Mouse (Mus musculus) forebrain, postnatal 0 days (tissue): ENCODE data around the gene Tnfaip1. TPM values are rescaled to one million over a fixed set of nuclear protein-coding genes. Genes with fewer than 3 reads are reported as not detected.

Source experiments
- ATAC-seq: fragments of 200-750 bp; cut with Nextera tagmentation; 2 replicates; pipeline ENCODE4 v1.8.0; 2017; ENCODE audit warnings: mild to moderate bottlenecking, moderate library complexity
- DNase-seq: peaks from one replicate; pipeline ENCODE4 v3.0.0-alpha.2; 2015
- H3K27ac ChIP-seq: fragments of 300-500 bp; sonication (generic); 2 replicates; pipeline ENCODE4 v1.5.1; 2014; ENCODE audit warnings: low read depth, mild to moderate bottlenecking, antibody characterized with exemption, low read length, moderate library complexity, mixed read lengths
- H3K27me3 ChIP-seq: fragments of 300-500 bp; sonication (generic); 2 replicates; pipeline ENCODE4 v1.6.1; 2014; ENCODE audit warnings: mild to moderate bottlenecking, low read length, mixed read lengths; ENCODE audit not compliant: insufficient read depth
- H3K36me3 ChIP-seq: fragments of 300-500 bp; sonication (generic); 2 replicates; pipeline ENCODE4 v1.6.1; 2014; ENCODE audit warnings: mild to moderate bottlenecking, moderate library complexity; ENCODE audit not compliant: insufficient read depth
- H3K4me1 ChIP-seq: fragments of 300-500 bp; sonication (generic); 2 replicates; pipeline ENCODE4 v1.6.1; 2014; ENCODE audit warnings: antibody characterized with exemption; ENCODE audit not compliant: insufficient read depth
- H3K4me2 ChIP-seq: fragments of 300-500 bp; sonication (generic); 2 replicates; pipeline ENCODE4 v1.6.1; 2014; ENCODE audit warnings: low read depth, mild to moderate bottlenecking, moderate library complexity
- H3K4me3 ChIP-seq: fragments of 300-500 bp; sonication (generic); 2 replicates; pipeline ENCODE4 v1.5.1; 2014; ENCODE audit warnings: low read depth, low read length, mixed read lengths
- H3K9ac ChIP-seq: fragments of 300-500 bp; sonication (generic); 2 replicates; pipeline ENCODE4 v1.6.1; 2014; ENCODE audit warnings: mild to moderate bottlenecking
- H3K9me3 ChIP-seq: fragments of 300-500 bp; sonication (generic); 2 replicates; pipeline ENCODE4 v1.6.1; 2016; ENCODE audit warnings: low read length
- CTCF ChIP-seq: sonication (generic); IDR thresholded peaks from 2 replicates; pipeline ENCODE4 v1.5.1; 2016; ENCODE audit warnings: antibody characterized with exemption, control low read depth, low read depth
- WGBS: fragments of 180-500 bp; shearing (Covaris S2); extraction: QIAGEN DNeasy Blood & Tissue Kit; methylation state at CpG from one replicate; pipeline ENCODE4 v1.1.7; 2014; 5-methylcytosine and 5-hydroxymethylcytosine counted together
- polyA plus RNA-seq: library from polyadenylated mRNA; unstranded; fragments of >200 nt; fragmentation: Nextera tagmentation; extraction: Ambion mirVana; gene quantifications from 2 replicates; pipeline ENCODE4 v1.2.1, GENCODE M21; 2015
- total RNA-seq: library from RNA; depleted of rRNA; stranded (reverse); fragments of >200 nt; gene quantifications from 2 replicates; pipeline ENCODE4 v1.2.3, GENCODE M21; 2014

Gene Tnfaip1
- total and polyA plus RNA-seq, 2 experiments from 2014 or later, result 42.7 to 66.3 TPM

- ATAC-seq (no peak), DNase-seq (no peak)
- 84% methylated on average over 3 of the region's 3 CpGs for WGBS
- Histone ChIP-seq H3K9ac (no peak overlapping the region), H3K4me1 (no peaks in the 10 kb centered on the region), H3K9me3 (no peaks in the 10 kb centered on the region), H3K4me3 (no peak overlapping the region), H3K4me2 (no peak overlapping the region), H3K36me3 (peaks cover 18% of the 10 kb centered on the region), H3K27ac (no peak overlapping the region), H3K27me3 (no peaks in the 10 kb centered on the region)
- no peak for TF ChIP-seq CTCF
Measured at GRCm38 (mm10) chr11:78569806-78570205, 33.7 kb upstream of the Tnfaip1 start.

- DNase-seq, result no peak
- Histone ChIP-seq H3K27me3 (no peaks in the 10 kb centered on the region), H3K4me3 (no peak overlapping the region), H3K9me3 (no peaks in the 10 kb centered on the region), H3K4me2 (no peak overlapping the region), H3K4me1 (no peaks in the 10 kb centered on the region), H3K36me3 (peaks cover 14% of the 10 kb centered on the region), H3K9ac (no peak overlapping the region), H3K27ac (no peak overlapping the region)
- ATAC-seq, result no peak
- no peak for TF ChIP-seq CTCF
- WGBS, result 86% methylated on average over 10 of the region's 10 CpGs
Measured at GRCm38 (mm10) chr11:78568827-78569226, 32.7 kb upstream of the Tnfaip1 start.

GRCm38 (mm10) chr11:78567614-78568013 lies 31.5 kb upstream of the Tnfaip1 start:
- H3K4me2 ChIP-seq, result no peak overlapping the region
- no peaks in the 10 kb centered on the region for H3K27me3 ChIP-seq
- no peak overlapping the region for H3K9ac ChIP-seq
- WGBS, result 92% methylated on average over 6 of the region's 6 CpGs
- no peak for TF ChIP-seq CTCF
- H3K36me3 ChIP-seq, result peaks cover 13% of the 10 kb centered on the region
- no peaks in the 10 kb centered on the region for H3K9me3 ChIP-seq
- DNase-seq (no peak), ATAC-seq (no peak)
- H3K4me3 ChIP-seq, result no peak overlapping the region
- H3K27ac ChIP-seq, result no peak overlapping the region
- no peaks in the 10 kb centered on the region for H3K4me1 ChIP-seq

GRCm38 (mm10) chr11:78566775-78567174 lies 30.6 kb upstream of the Tnfaip1 start:
- DNase-seq, result no peak
- no peaks in the 10 kb centered on the region for H3K4me1 ChIP-seq
- no peaks in the 10 kb centered on the region for H3K27me3 ChIP-seq
- no peak for ATAC-seq
- H3K27ac ChIP-seq, result no peak overlapping the region
- H3K9me3 ChIP-seq, result no peaks in the 10 kb centered on the region
- TF ChIP-seq CTCF, result no peak
- peaks cover 6% of the 10 kb centered on the region; the same call in 1 of the 2 replicates for H3K36me3 ChIP-seq
- no peak overlapping the region for H3K9ac ChIP-seq
- H3K4me2 ChIP-seq, result no peak overlapping the region
- WGBS, result 75% methylated on average over 6 of the region's 6 CpGs
- no peak overlapping the region for H3K4me3 ChIP-seq

GRCm38 (mm10) chr11:78560447-78560846 lies 24.3 kb upstream of the Tnfaip1 start:
- 17% methylated on average over 4 of the region's 4 CpGs for WGBS
- DNase-seq, result peak; percentile 91
- peak; percentile 84 for ATAC-seq
- no peaks in the 10 kb centered on the region for H3K27me3 ChIP-seq
- no peak overlapping the region for H3K27ac ChIP-seq
- no peak overlapping the region for H3K4me2 ChIP-seq
- no peak overlapping the region for H3K9ac ChIP-seq
- H3K4me3 ChIP-seq, result no peak overlapping the region
- TF ChIP-seq CTCF, result peak; percentile 94
- H3K9me3 ChIP-seq, result no peaks in the 10 kb centered on the region
- 0 out of 2 replicates have a peak, but pooled peaks cover 2% of the 10 kb centered on the region for H3K36me3 ChIP-seq
- H3K4me1 ChIP-seq, result no peaks in the 10 kb centered on the region

GRCm38 (mm10) chr11:78557241-78557640 lies 21.1 kb upstream of the Tnfaip1 start:
- Histone ChIP-seq H3K4me2 (no peak overlapping the region), H3K9ac (no peak overlapping the region), H3K27ac (no peak overlapping the region), H3K4me3 (no peak overlapping the region), H3K9me3 (no peaks in the 10 kb centered on the region), H3K4me1 (no peaks in the 10 kb centered on the region), H3K36me3 (no peaks in the 10 kb centered on the region), H3K27me3 (no peaks in the 10 kb centered on the region)
- DNase-seq, result no peak
- ATAC-seq, result no peak
- TF ChIP-seq CTCF, result peak; percentile 50
- 56% methylated on average over 8 of the region's 8 CpGs for WGBS

GRCm38 (mm10) chr11:78556070-78556469 lies 19.9 kb upstream of the Tnfaip1 start:
- Histone ChIP-seq H3K36me3 (no peaks in the 10 kb centered on the region), H3K4me1 (peaks cover 3% of the 10 kb centered on the region; the same call in 1 of the 2 replicates), H3K27ac (no peak overlapping the region), H3K9ac (no peak overlapping the region), H3K27me3 (no peaks in the 10 kb centered on the region), H3K9me3 (no peaks in the 10 kb centered on the region), H3K4me3 (no peak overlapping the region), H3K4me2 (no peak overlapping the region)
- DNase-seq (no peak), ATAC-seq (no peak)
- WGBS, result 85% methylated on average over 4 of the region's 4 CpGs
- no peak for TF ChIP-seq CTCF

- 85% methylated on average over 3 of the region's 3 CpGs for WGBS
- Histone ChIP-seq H3K9ac (no peak overlapping the region), H3K36me3 (no peaks in the 10 kb centered on the region), H3K9me3 (no peaks in the 10 kb centered on the region), H3K4me3 (no peak overlapping the region), H3K4me1 (peaks cover 4% of the 10 kb centered on the region; the same call in 1 of the 2 replicates), H3K27ac (no peak overlapping the region), H3K27me3 (no peaks in the 10 kb centered on the region), H3K4me2 (no peak overlapping the region)
- no peak for TF ChIP-seq CTCF
- DNase-seq, result no peak
- no peak for ATAC-seq
Measured at GRCm38 (mm10) chr11:78555623-78556022, 19.5 kb upstream of the Tnfaip1 start.
